Mouse (Mus musculus) macrophage (primary cell): ENCODE data around the gene L3mbtl3. TPM values are rescaled to one million over a fixed set of nuclear protein-coding genes. Genes with fewer than 3 reads are reported as not detected.

Experiments
- H3K27ac ChIP-seq: fragments of 350-480 bp; formaldehyde crosslinking; 2 replicates; pipeline ENCODE4 v1.9.0; 2021
- H3K36me3 ChIP-seq: fragments of 350-480 bp; formaldehyde crosslinking; 2 replicates; pipeline ENCODE4 v1.9.0; 2021; ENCODE audit errors: inconsistent target
- H3K4me3 ChIP-seq: fragments of 350-480 bp; formaldehyde crosslinking; 2 replicates; pipeline ENCODE4 v1.9.0; 2021; ENCODE audit errors: inconsistent target
- H3K79me2 ChIP-seq: fragments of 350-480 bp; formaldehyde crosslinking; 2 replicates; pipeline ENCODE4 v1.9.0; 2021; ENCODE audit errors: inconsistent target
- WGBS: methylation state at CpG from one replicate; pipeline ENCODE4 v1.1.7; 2026; ENCODE audit warnings: inconsistent platforms; ENCODE audit not compliant: missing documents; 5-methylcytosine and 5-hydroxymethylcytosine counted together
- polyA plus RNA-seq: library from polyadenylated mRNA; stranded (reverse); fragments of 250-400 nt; gene quantifications from 3 replicates; pipeline ENCODE4 v1.2.4, GENCODE M21; 2018; ENCODE audit warnings: inconsistent platforms
- total RNA-seq, 78 experiments: library from RNA; depleted of rRNA; stranded (reverse); fragments of 250-400 nt; gene quantifications; 1 replicate in 9 of 78; 2 replicates in 24 of 78; 3 replicates in 43 of 78; 4 replicates in 2 of 78; pipeline ENCODE4 v1.2.4; 2018; ENCODE audit warnings: inconsistent platforms in 56 of 78

Gene L3mbtl3
- total RNA-seq (2018; cell fraction: chromatin; rRNA removed) = 10 to 100 TPM; 12.3 to 43.8 (median 26.2) TPM
- total RNA-seq (2018; cell fraction: cytosol; rRNA removed) = 10 to 100 TPM in 12 of 26 experiments, 1 to 10 TPM in 14; 5.5 to 13.1 (median 9.9) TPM
- total RNA-seq (2018; cell fraction: nucleus; rRNA removed) = 10 to 100 TPM; 10.9 to 26.4 (median 15.4) TPM
- polyA plus RNA-seq = 7.8 to 10.8 TPM (median 9.1 TPM) in 3 replicates

- WGBS = under 1% methylated on average over 40 of the region's 42 CpGs
These were observed at the start of gene L3mbtl3 for GRCm38 (mm10) chr10:26375790-26376545. Gene L3mbtl3 (minus strand): TSS chr10:26375971.

GRCm38 (mm10) chr10:26421168-26421567 lies 45.4 kb upstream of the L3mbtl3 start:
- Histone ChIP-seq H3K4me3 (no peak overlapping the region), H3K36me3 (no peaks in the 10 kb centered on the region), H3K27ac (no peak overlapping the region), H3K79me2 (no peaks in the 10 kb centered on the region)
- 4% methylated on average over 2 of the region's 2 CpGs for WGBS

More at GRCm38 (mm10) chr10:26375790-26376545, at the start of gene L3mbtl3:
- no peaks in the 10 kb centered on the region for H3K36me3 ChIP-seq
- H3K79me2 ChIP-seq = peaks cover 8% of the 10 kb centered on the region; the same call in 1 of the 2 replicates
- peak within 1 kb of the TSS; percentile 55 for H3K4me3 ChIP-seq
- no peak within 1 kb of the TSS for H3K27ac ChIP-seq

DNA sequence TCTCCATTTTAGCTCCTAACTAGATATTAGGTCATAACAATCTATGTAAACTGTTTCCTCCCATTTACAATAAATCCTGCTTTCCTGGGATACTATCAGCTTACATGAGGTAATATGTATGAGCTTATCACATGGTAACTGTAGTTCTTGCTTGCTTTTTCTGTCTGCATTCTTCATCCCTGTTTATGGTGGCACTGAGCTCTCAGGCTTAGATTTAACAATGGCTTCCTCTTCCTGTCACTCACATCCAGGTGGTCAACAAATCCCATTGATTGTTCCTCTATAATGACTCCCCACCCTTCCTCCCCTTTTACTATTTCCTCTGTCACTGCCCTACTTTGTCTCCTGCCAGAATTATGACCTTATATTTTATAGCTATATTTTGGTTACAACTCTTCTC lies 12.9 kb upstream of the L3mbtl3 start:
- no peak overlapping the region for H3K4me3 ChIP-seq
- H3K36me3 ChIP-seq = no peaks in the 10 kb centered on the region
- H3K27ac ChIP-seq = no peak overlapping the region
- no peaks in the 10 kb centered on the region for H3K79me2 ChIP-seq

GRCm38 (mm10) chr10:26377332-26377602 lies 1.5 kb upstream of the L3mbtl3 start:
- Histone ChIP-seq H3K27ac (no peak overlapping the region), H3K79me2 (no peaks in the 10 kb centered on the region), H3K36me3 (no peaks in the 10 kb centered on the region), H3K4me3 (no peak overlapping the region)
- 87% methylated on average over 6 of the region's 6 CpGs for WGBS

GRCm38 (mm10) chr10:26376546-26377331 lies 968 bp upstream of the L3mbtl3 start:
- 34% methylated on average over 10 of the region's 10 CpGs for WGBS
- Histone ChIP-seq H3K27ac (no peak overlapping the region), H3K79me2 (peaks cover 3% of the 10 kb centered on the region; the same call in 1 of the 2 replicates), H3K4me3 (peak overlapping the region; percentile 29), H3K36me3 (no peaks in the 10 kb centered on the region)

- H3K27ac ChIP-seq = no peak overlapping the region
- peaks cover 8% of the 10 kb centered on the region; the same call in 1 of the 2 replicates for H3K79me2 ChIP-seq
- WGBS = 8% methylated on average over 23 of the region's 30 CpGs
- H3K4me3 ChIP-seq = peak overlapping the region; percentile 55
- H3K36me3 ChIP-seq = no peaks in the 10 kb centered on the region
These were observed 420 bp downstream of the L3mbtl3 start for GRCm38 (mm10) chr10:26375351-26375751.

DNA sequence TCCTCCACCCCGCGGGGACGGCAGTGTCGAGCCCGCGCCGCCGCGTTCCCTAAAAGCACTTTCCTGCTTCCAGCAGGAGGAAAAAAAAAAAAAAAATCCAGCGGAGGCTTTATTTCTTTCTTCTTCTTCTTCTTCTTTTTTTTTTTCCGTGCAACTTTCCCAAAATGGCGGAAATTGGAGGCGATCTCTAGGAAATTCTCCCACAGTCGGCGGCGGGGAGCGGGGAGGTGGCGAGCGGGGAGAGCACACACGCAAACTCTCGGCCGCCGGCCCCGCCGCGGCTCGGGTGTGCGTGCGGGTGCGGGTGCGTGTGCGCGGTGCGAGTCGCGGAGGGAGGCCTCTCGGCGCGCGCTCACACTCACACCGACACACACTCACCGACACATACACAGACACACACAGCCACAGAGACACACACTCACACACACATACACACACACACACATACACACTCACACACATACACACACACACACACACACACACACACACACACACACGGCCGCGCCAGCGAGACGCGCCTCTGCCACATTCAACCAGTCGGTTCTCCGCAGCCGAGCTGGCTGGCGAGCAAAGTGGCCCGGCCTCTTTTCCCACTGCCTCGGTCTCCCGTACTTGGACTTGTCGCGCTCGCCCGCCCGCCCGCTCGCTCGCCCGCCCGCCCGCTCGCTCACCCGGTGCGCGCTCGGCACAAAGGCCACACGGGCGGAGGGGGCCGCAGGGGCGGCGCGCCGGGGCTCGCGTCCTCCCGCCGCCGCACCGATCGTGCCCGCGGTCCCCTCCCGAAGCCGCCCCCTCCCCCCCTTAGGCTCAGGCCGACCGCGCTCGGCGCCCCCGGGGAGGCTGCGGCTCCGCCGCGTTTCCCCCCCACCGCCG lies 1.1 kb downstream of the L3mbtl3 start:
- H3K27ac ChIP-seq = no peak overlapping the region
- WGBS = 1% methylated on average over 43 of the region's 101 CpGs

GRCm38 (mm10) chr10:26373951-26374435 lies 1.8 kb downstream of the L3mbtl3 start:
- Histone ChIP-seq H3K79me2 (peaks cover 8% of the 10 kb centered on the region; the same call in 1 of the 2 replicates), H3K27ac (no peak overlapping the region), H3K36me3 (no peaks in the 10 kb centered on the region), H3K4me3 (peak overlapping the region; percentile 78)
- WGBS = 2% methylated on average over 69 of the region's 71 CpGs

More for the DNA sequence above, 1.1 kb downstream of the L3mbtl3 start:
- Histone ChIP-seq H3K36me3 (no peaks in the 10 kb centered on the region), H3K4me3 (peak overlapping the region; percentile 27), H3K79me2 (peaks cover 8% of the 10 kb centered on the region; the same call in 1 of the 2 replicates)

GRCm38 (mm10) chr10:26372940-26373931 lies 2.5 kb downstream of the L3mbtl3 start:
- peak overlapping the region; percentile 78 for H3K4me3 ChIP-seq
- H3K27ac ChIP-seq = no peak overlapping the region
- H3K79me2 ChIP-seq = peaks cover 8% of the 10 kb centered on the region; the same call in 1 of the 2 replicates
- under 1% methylated on average over 48 of the region's 51 CpGs for WGBS
- H3K36me3 ChIP-seq = no peaks in the 10 kb centered on the region

DNA sequence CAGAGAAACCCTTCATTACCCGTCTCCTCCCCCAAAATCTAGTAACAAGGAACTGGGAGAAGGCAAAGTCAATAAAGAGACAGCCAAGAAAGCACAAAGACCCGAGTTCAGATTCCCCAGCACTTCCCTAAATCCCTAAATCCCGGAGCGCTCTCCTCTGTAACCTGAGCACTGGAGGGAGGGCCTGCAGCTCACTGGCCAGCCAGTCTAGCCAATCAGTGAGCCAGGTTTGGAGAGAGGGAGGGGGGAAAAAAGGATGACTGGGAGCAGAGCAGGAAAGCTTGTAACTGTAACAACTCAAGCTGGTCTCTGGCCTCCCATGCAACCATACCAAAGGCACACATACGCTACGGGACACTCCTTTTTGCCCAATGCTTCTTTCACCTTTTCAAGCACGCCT lies 4.4 kb downstream of the L3mbtl3 start:
- Histone ChIP-seq H3K79me2 (peaks cover 8% of the 10 kb centered on the region; the same call in 1 of the 2 replicates), H3K36me3 (no peaks in the 10 kb centered on the region), H3K27ac (no peak overlapping the region), H3K4me3 (no peak overlapping the region)
- 91% methylated on average over 7 of the region's 7 CpGs for WGBS

- WGBS = 100% methylated on average over 2 of the region's 2 CpGs
These were observed 10.8 kb downstream of the L3mbtl3 start for GRCm38 (mm10) chr10:26364942-26365341.

GRCm38 (mm10) chr10:26364326-26364856 lies 11.4 kb downstream of the L3mbtl3 start:
- H3K27ac ChIP-seq = no peak overlapping the region
- WGBS = 15% methylated on average over 8 of the region's 8 CpGs

More at GRCm38 (mm10) chr10:26364942-26365341, 10.8 kb downstream of the L3mbtl3 start:
- no peak overlapping the region for H3K27ac ChIP-seq
- no peaks in the 10 kb centered on the region for H3K36me3 ChIP-seq
- no peaks in the 10 kb centered on the region for H3K79me2 ChIP-seq
- no peak overlapping the region for H3K4me3 ChIP-seq

DNA sequence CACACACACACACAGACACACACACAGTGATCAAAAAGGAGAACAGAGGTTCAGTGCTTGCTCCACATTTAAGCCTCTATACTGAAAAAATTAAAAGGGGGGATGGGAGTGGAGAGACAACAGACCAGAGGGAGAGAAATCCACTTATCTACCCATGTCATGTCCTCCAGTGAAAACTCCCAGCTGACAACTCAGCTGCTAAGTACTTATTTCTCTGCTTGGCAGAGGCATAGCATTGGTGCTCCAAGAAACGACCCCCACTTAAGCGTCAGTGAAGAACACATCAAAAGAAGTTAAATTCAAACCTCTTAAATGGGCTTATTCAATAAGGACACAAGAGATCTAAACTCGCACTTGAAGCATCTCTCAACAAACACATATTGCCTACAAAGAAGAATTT lies 12.2 kb downstream of the L3mbtl3 start:
- WGBS = 88% methylated on average over 3 of the region's 3 CpGs
- Histone ChIP-seq H3K79me2 (no peaks in the 10 kb centered on the region), H3K27ac (no peak overlapping the region), H3K36me3 (no peaks in the 10 kb centered on the region), H3K4me3 (no peak overlapping the region)

More at GRCm38 (mm10) chr10:26364326-26364856, 11.4 kb downstream of the L3mbtl3 start:
- Histone ChIP-seq H3K79me2 (no peaks in the 10 kb centered on the region), H3K4me3 (no peak overlapping the region), H3K36me3 (no peaks in the 10 kb centered on the region)
